In the genomic region with DNA sequence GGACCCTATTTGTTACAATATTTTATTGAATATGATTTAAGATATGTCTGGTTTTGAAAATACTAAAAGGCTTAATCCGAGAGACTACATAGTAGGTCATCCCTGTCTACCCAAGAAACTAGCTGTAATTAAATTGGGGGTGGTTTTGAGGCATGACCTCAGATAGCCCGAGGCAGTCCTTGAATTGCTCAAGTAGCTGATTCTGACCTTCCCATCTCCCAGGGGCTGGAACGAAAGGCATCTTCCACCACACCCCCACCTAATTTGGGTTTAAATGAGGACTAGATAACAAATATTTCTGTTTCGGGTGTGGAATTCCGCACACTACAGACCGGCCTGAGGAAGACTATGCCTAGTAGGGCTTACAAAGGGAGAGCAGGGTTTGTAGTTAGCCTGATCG, we compare ENCODE assay signal across 8 mouse cellular contexts. TPM values are rescaled to one million over a fixed set of nuclear protein-coding genes. Genes with fewer than 3 reads are reported as not detected.
DNase-seq lines count a peak whose midpoint lies in the region; ATAC-seq and TF ChIP-seq lines count a peak whose summit lies in the region.

No protein-coding gene starts in this region.

- H3K9me3 ChIP-seq in limb, embryonic 15.5 days = no peaks in the 10 kb centered on the region

- TF ChIP-seq POLR2A in testis, adult 2 months (IDR thresholded peaks at IDR 0.05; ENCODE audit: control insufficient read depth, low read depth, low read length) = no peak

- peak overlapping the region; percentile 69 for H3K4me2 ChIP-seq in limb, embryonic 15.5 days

- no peak overlapping the region for H3K9ac ChIP-seq in limb, embryonic 15.5 days

- peak overlapping the region; percentile 58 for H3K27ac ChIP-seq in testis, adult 2 months (ENCODE audit: control insufficient read depth, insufficient read depth, low read depth, low read length)
- peak overlapping the region; percentile 99 for H3K27ac ChIP-seq in limb, embryonic 15.5 days

- H3K4me1 ChIP-seq in testis, adult 2 months (ENCODE audit: control insufficient read depth, insufficient read depth, low read length) = peaks cover 9% of the 10 kb centered on the region
- H3K4me1 ChIP-seq in limb, embryonic 15.5 days = peaks cover 18% of the 10 kb centered on the region

- no peak for TF ChIP-seq CTCF in testis, adult 2 months (IDR thresholded peaks at IDR 0.05; ENCODE audit: control insufficient read depth, insufficient read depth, insufficient replicate concordance, low read depth, low read length)

- no peak for ATAC-seq in limb, embryonic 15.5 days (ENCODE audit: insufficient number of reproducible peaks, low FRiP score, low TSS enrichment, low read depth)

- H3K4me3 ChIP-seq in testis, adult 2 months (ENCODE audit: control insufficient read depth, low read depth, low read length) = no peak overlapping the region; the same call in 1 of the 2 replicates
- peak overlapping the region; percentile 94 for H3K4me3 ChIP-seq in limb, embryonic 15.5 days

- DNase-seq in adrenal gland, adult 8-10 months = peak; percentile 27
- DNase-seq in adrenal gland, postnatal 36 days = no peak
- DNase-seq in testis, postnatal 10 days (ENCODE audit: low spot score) = no peak
- DNase-seq in layer of hippocampus, adult 8-10 months (ENCODE audit: low spot score in 2 of 2) = no peak
- no peak for DNase-seq in frontal cortex, adult 2 months (ENCODE audit: extremely low spot score in 1 of 2, low spot score in 1 of 2)
- DNase-seq in cerebellum, postnatal 36 days = no peak

- 42% methylated on average over 7 of the region's 7 CpGs for whole genome bisulfite sequencing in limb, embryonic 15.5 days

- H3K36me3 ChIP-seq in testis, adult 2 months (ENCODE audit: control insufficient read depth, insufficient read depth, low read length) = no peaks in the 10 kb centered on the region
- no peaks in the 10 kb centered on the region for H3K36me3 ChIP-seq in limb, embryonic 15.5 days

- H3K27me3 ChIP-seq in testis, adult 2 months (ENCODE audit: control insufficient read depth, insufficient read depth, low read length) = no peaks in the 10 kb centered on the region
- no peaks in the 10 kb centered on the region for H3K27me3 ChIP-seq in limb, embryonic 15.5 days

RNA-seq across cellular contexts. Expression of a gene that starts 1.2 kb away (rescaled TPM):
- 10 to 100 TPM; 70.8 to 89.2 (median 76.8) TPM for total RNA-seq in adrenal gland, adult 8-10 months (2022)
- 100 to 1,000 TPM in 1 of 2 experiments, 10 to 100 TPM in 1; 88.9 to 100 TPM for total RNA-seq in adrenal gland, postnatal 36 days (2021)
- polyA plus RNA-seq in testis, adult 2 months (2012; rRNA removed) = 517 and 550 TPM in 2 replicates
- 34.4 and 38.9 TPM in 2 replicates for polyA plus RNA-seq in limb, embryonic 15.5 days (2015; fragmentation: Nextera tagmentation; extraction: Ambion mirVana)
- 10 to 100 TPM; 57.9 to 64.6 (median 62.4) TPM for total RNA-seq in layer of hippocampus, adult 8-10 months (2022)
- 73.0 and 89.1 TPM in 2 replicates for polyA plus RNA-seq in frontal cortex, adult 2 months (2012; rRNA removed)

RNA-seq across cellular contexts. Expression of a gene that starts 57.6 kb away (rescaled TPM):
- total RNA-seq in adrenal gland, adult 8-10 months (2022) = 100 to 1,000 TPM in 3 of 4 experiments, 10 to 100 TPM in 1; 94.6 to 217 (median 164) TPM
- total RNA-seq in adrenal gland, postnatal 36 days (2021) = 100 to 1,000 TPM; 175 to 225 TPM
- polyA plus RNA-seq in testis, adult 2 months (2012; rRNA removed) = 1,023 and 1,270 TPM in 2 replicates
- polyA plus RNA-seq in limb, embryonic 15.5 days (2015; fragmentation: Nextera tagmentation; extraction: Ambion mirVana) = 1,634 and 1,767 TPM in 2 replicates
- total RNA-seq in layer of hippocampus, adult 8-10 months (2022) = 100 to 1,000 TPM; 202 to 382 (median 276) TPM
- polyA plus RNA-seq in frontal cortex, adult 2 months (2012; rRNA removed) = 603 and 636 TPM in 2 replicates
